11 mouse cellular contexts compared by ENCODE assay signal in the genomic region with DNA sequence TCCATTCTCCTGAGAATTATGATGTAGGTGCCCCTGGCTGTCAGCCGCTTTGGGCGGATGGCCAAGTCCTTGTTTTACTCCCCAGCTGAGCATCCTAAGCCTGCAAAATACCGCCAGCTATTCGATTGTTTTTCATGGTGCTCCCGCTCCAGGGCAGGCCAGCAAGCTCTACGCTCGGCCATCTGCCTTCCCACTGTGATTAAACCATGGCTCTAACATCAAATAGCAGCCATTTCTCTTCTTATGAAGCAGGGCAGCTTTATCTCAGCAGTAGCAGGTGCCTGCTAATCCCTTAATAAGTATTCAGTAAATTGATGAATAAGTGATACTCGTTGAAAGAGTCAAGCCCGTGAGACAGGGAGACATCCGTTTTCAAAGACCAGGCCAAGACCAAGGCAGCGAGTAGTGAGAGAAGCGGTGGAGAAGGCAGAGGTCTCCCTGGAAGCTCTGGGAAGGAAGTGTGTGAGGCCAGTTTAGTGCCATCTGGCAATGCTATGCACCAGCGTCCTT. TPM values are rescaled to one million over a fixed set of nuclear protein-coding genes. Genes with fewer than 3 reads are reported as not detected.
DNase-seq lines count a peak whose midpoint lies in the region; ATAC-seq lines count a peak whose summit lies in the region.
"Had no signal": no experiment of that assay in that cellular context is flagged by ENCODE, and none has a peak within 500 bp of the region (broad histone marks: within the 10 kb centered on the region; RNA-seq: fewer than 3 reads in every experiment).

No protein-coding gene starts in this region.

- peak; percentile 49 for DNase-seq in adrenal gland, postnatal 10 days
- DNase-seq in adrenal gland, postnatal 25 days = no peak
- peak; percentile 33 for DNase-seq in cerebellum, adult 9-10 months
- peak; percentile 71 for DNase-seq in hindbrain, embryonic 14.5 days (ENCODE audit: low spot score)
- DNase-seq in midbrain, embryonic 14.5 days = peak; percentile 87
- no peak for DNase-seq in limb, embryonic 10.5 days (ENCODE audit: low spot score)
- DNase-seq in urinary bladder, postnatal 36 days (ENCODE audit: low spot score in 2 of 2) = no peak
- DNase-seq in kidney, adult 11 months = no peak

- H3K4me3 ChIP-seq in hindbrain, embryonic 14.5 days (replicated peaks; ENCODE audit: low read length) = no peak overlapping the region
- H3K4me3 ChIP-seq in midbrain, embryonic 14.5 days (replicated peaks; ENCODE audit: low read depth, low read length) = no peak overlapping the region
- no peak overlapping the region for H3K4me3 ChIP-seq in limb, embryonic 10.5 days
- H3K4me3 ChIP-seq: embryonic facial prominence, embryonic 15.5 days had no signal

- no peak overlapping the region for H3K4me2 ChIP-seq in hindbrain, embryonic 14.5 days (replicated peaks)
- H3K4me2 ChIP-seq in midbrain, embryonic 14.5 days (ENCODE audit: low read length) = no peak overlapping the region
- H3K4me2 ChIP-seq: embryonic facial prominence, embryonic 15.5 days had no signal

- H3K9ac ChIP-seq in hindbrain, embryonic 14.5 days = no peak overlapping the region
- no peak overlapping the region for H3K9ac ChIP-seq in midbrain, embryonic 14.5 days (replicated peaks; ENCODE audit: low read length)
- H3K9ac ChIP-seq: embryonic facial prominence, embryonic 15.5 days had no signal

- H3K36me3 ChIP-seq in hindbrain, embryonic 14.5 days (replicated peaks; ENCODE audit: control insufficient read depth, insufficient read depth) = no peaks in the 10 kb centered on the region
- H3K36me3 ChIP-seq in midbrain, embryonic 14.5 days (ENCODE audit: control insufficient read depth, insufficient read depth, low read length) = no peaks in the 10 kb centered on the region
- H3K36me3 ChIP-seq in limb, embryonic 10.5 days = no peaks in the 10 kb centered on the region
- H3K36me3 ChIP-seq: embryonic facial prominence, embryonic 15.5 days had no signal

- H3K27me3 ChIP-seq in hindbrain, embryonic 14.5 days (ENCODE audit: control insufficient read depth, insufficient read depth, low read length) = no peaks in the 10 kb centered on the region
- no peaks in the 10 kb centered on the region for H3K27me3 ChIP-seq in midbrain, embryonic 14.5 days (ENCODE audit: control insufficient read depth, insufficient read depth, low read length)
- peaks cover 5% of the 10 kb centered on the region; the same call in 1 of the 2 replicates for H3K27me3 ChIP-seq in limb, embryonic 10.5 days (ENCODE audit: low read depth, poor library complexity, severe bottlenecking)
- H3K27me3 ChIP-seq: embryonic facial prominence, embryonic 15.5 days had no signal

- peak overlapping the region; percentile 56 for H3K27ac ChIP-seq in hindbrain, embryonic 14.5 days
- peak overlapping the region; percentile 82 for H3K27ac ChIP-seq in midbrain, embryonic 14.5 days (replicated peaks; ENCODE audit: low read depth, low read length)
- H3K27ac ChIP-seq in limb, embryonic 10.5 days = no peak overlapping the region
- H3K27ac ChIP-seq: embryonic facial prominence, embryonic 15.5 days had no signal

- no peaks in the 10 kb centered on the region for H3K9me3 ChIP-seq in hindbrain, embryonic 14.5 days (ENCODE audit: control insufficient read depth, low read length)
- no peaks in the 10 kb centered on the region for H3K9me3 ChIP-seq in midbrain, embryonic 14.5 days (ENCODE audit: control insufficient read depth, low read length)
- H3K9me3 ChIP-seq in limb, embryonic 10.5 days (replicated peaks) = no peaks in the 10 kb centered on the region
- H3K9me3 ChIP-seq: embryonic facial prominence, embryonic 15.5 days had no signal

- peaks cover 12% of the 10 kb centered on the region for H3K4me1 ChIP-seq in hindbrain, embryonic 14.5 days (replicated peaks; ENCODE audit: control insufficient read depth, insufficient read depth, low read length)
- peaks cover 21% of the 10 kb centered on the region for H3K4me1 ChIP-seq in midbrain, embryonic 14.5 days (ENCODE audit: control insufficient read depth, insufficient read depth, low read length)
- peaks cover 17% of the 10 kb centered on the region for H3K4me1 ChIP-seq in limb, embryonic 10.5 days

- ATAC-seq in hindbrain, embryonic 14.5 days (ENCODE audit: low FRiP score) = peak; percentile 74
- peak; percentile 88; the same call in 1 of the 2 replicates for ATAC-seq in midbrain, embryonic 14.5 days (ENCODE audit: low FRiP score, low TSS enrichment)
- ATAC-seq: inflammation-experienced regulatory T-cells, adult 6 months had no signal

- 23% methylated on average over 13 of the region's 13 CpGs for WGBS in hindbrain, embryonic 14.5 days
- WGBS in midbrain, embryonic 14.5 days = 9% methylated on average over 13 of the region's 13 CpGs
- WGBS in limb, embryonic 10.5 days = 81% methylated on average over 13 of the region's 13 CpGs

RNA-seq across cellular contexts. Expression of gene Bfsp2, which starts 14.5 kb away (rescaled TPM):
- total RNA-seq in adrenal gland, postnatal 10 days (2021) = under 1 TPM; 0.55 to 0.60 TPM
- not detected in 2 replicates for total RNA-seq in adrenal gland, postnatal 25 days (2021)
- 3.5 and 4.1 TPM in 2 replicates for polyA plus RNA-seq in hindbrain, embryonic 14.5 days (2014; fragmentation: Nextera tagmentation; extraction: Ambion mirVana)
- polyA plus RNA-seq in midbrain, embryonic 14.5 days (2014; fragmentation: Nextera tagmentation; extraction: Ambion mirVana) = 2.7 and 4.0 TPM in 2 replicates
- polyA plus RNA-seq in limb, embryonic 10.5 days (2016; fragmentation: Nextera tagmentation; extraction: Ambion mirVana) = 0.23 and 1.0 TPM in 2 replicates
- polyA plus RNA-seq: gonadal fat pad, adult 2 months had no signal

Comparison
In these comparisons a context has a peak if more than half of its experiments do, and no peak if none do; other contexts are left out.
1. DNase-seq: peak in adrenal gland, postnatal 10 days (single experiment), cerebellum, adult 9-10 months (single experiment), hindbrain, embryonic 14.5 days (single experiment) and midbrain, embryonic 14.5 days (single experiment); none in adrenal gland, postnatal 25 days (single experiment), limb, embryonic 10.5 days (single experiment), urinary bladder, postnatal 36 days (0 of 2) and kidney, adult 11 months (single experiment).